Mouse (Mus musculus) thymus, postnatal 0 days (tissue): Measurements from ENCODE around the gene Atxn1. TPM values are rescaled to one million over a fixed set of nuclear protein-coding genes. Genes with fewer than 3 reads are reported as not detected.

Experiments used
- DNase-seq: peaks from one replicate; pipeline ENCODE4 v3.0.0-alpha.2; 2015; ENCODE audit warnings: low spot score
- polyA plus RNA-seq: library from polyadenylated mRNA; unstranded; fragments of >200 nt; fragmentation: Nextera tagmentation; extraction: Ambion mirVana; gene quantifications from 2 replicates; pipeline ENCODE4 v1.2.1, GENCODE M21; 2015

Atxn1 gene
- polyA plus RNA-seq, 1 experiment from 2014 or later = 6.3 TPM

DNA sequence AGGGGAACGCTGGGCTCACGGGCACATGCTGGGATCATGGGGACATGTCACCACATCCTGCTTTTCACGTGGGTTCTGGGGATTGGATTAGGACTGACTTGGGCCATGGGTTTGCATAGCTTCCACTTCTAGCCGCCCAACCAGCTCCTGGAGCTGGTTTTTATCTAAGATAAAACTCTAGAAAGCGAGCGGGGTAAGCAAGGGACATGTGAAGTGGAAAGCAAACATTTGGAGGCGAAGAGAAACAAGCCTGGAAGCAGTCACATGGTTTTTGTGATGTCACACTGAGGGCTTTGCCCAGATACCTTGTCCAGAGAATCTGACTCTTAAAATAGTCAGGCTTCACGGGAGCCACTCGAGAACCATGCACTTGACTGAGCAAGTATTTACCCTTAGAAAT lies 427.7 kb downstream of the Atxn1 start:
- no peak for DNase-seq

- DNase-seq = no peak
Measured at GRCm38 (mm10) chr13:45535731-45536453, 428.9 kb downstream of the Atxn1 start.

GRCm38 (mm10) chr13:45530754-45531153 lies 434.1 kb downstream of the Atxn1 start:
- no peak for DNase-seq

GRCm38 (mm10) chr13:45528787-45529186 lies 436.0 kb downstream of the Atxn1 start:
- DNase-seq = no peak

- DNase-seq = no peak
Measured at GRCm38 (mm10) chr13:45527232-45527964, 437.4 kb downstream of the Atxn1 start.

DNA sequence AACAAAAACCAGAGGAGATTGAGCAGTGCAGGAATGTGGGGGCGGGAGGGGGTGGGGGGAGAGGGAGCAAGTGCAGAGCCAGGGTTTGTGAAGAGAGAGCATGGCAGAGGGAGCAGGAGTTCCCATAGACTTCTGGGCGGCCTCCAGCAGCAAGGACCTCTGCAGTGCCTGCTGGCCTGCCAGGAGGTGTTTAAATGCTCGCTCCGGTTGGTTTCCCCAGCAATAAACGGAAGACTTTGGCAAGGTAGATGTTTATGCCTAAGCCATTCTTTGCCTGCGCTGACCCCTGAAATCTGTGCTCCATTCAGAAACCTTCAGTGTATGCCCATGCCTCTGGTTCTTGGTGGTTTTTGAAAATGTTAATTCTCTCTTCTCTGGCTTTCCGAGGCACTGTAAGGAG lies 438.6 kb downstream of the Atxn1 start:
- no peak for DNase-seq

GRCm38 (mm10) chr13:45524791-45525435 lies 439.9 kb downstream of the Atxn1 start:
- DNase-seq = no peak

GRCm38 (mm10) chr13:45524305-45524704 lies 440.5 kb downstream of the Atxn1 start:
- DNase-seq = no peak

GRCm38 (mm10) chr13:45516501-45517393 lies 448.1 kb downstream of the Atxn1 start:
- no peak for DNase-seq

DNA sequence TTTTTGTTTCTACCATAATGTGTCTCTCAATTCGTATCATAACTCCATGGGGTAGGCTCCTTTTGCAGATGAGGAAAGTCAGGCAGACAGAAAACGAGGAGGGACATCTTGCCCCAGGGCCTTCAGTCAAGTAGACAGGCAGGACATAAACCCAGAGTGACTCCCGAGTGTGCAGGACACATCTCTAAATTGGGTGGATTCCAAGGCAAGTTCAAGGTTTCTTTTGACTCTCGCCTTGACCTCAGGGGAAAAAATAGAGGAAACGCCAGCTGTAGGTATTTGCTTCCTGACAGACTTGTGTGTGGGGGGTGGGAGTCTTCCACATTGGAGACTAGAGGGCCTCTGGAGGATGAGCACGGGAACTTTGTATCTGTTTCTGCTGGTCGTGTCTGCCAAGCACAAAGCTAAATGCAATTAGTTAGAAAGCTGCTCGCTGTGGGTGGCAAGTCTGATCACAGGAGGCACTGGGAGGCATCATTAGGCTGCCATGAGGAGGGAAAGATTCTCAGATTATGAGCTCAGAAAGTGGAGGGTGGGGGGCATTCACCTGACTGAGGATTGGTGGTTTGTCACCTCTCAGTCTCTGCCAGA lies 449.9 kb downstream of the Atxn1 start:
- DNase-seq = no peak

GRCm38 (mm10) chr13:45514115-45514514 lies 450.7 kb downstream of the Atxn1 start:
- no peak for DNase-seq

DNA sequence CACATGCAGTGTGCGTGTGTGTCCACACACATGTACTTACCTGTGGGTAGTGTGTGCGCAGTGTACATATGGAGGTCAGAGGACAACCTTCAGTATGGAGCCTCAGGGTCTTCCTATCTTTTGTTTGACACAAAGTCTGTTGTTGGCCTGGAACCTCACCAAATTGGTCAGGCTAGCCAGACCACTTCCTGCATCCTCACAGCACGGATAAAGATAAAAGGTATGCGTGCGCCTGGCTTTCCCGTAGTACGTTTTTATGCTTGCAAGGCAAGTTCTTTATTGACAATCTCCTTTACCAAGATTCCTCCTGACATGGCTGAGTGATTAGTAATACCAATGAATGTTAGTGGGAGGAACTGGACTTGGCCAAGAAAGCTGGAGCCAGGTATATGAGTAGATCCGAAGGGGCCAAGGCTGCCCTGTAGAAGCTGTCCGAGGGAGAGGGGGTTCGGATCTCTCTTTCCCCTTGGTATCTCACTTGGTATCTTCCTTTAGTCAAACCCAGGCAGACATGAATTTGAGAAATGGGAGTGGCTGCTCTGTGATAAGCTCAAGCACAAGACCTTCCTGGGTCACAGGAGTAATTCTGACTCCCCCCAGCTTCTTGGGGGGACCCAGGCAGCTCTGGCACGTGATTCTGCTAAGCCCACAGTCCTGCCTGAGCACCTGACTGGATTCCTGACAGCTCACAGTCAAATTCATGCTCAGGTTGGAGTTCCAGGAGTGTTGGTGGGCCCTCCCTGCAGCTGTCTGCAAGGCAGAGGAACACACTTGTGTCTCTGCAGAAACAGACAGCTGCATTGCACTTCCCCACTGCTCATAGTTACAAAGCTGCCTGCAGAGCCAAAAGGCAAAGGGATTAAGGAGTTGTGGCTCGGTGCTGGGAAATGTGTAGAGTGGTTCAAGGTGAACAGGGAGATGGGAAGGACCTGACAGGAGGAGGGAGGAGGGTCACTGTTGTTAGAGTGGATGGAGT lies 451.5 kb downstream of the Atxn1 start:
- DNase-seq = no peak

DNA sequence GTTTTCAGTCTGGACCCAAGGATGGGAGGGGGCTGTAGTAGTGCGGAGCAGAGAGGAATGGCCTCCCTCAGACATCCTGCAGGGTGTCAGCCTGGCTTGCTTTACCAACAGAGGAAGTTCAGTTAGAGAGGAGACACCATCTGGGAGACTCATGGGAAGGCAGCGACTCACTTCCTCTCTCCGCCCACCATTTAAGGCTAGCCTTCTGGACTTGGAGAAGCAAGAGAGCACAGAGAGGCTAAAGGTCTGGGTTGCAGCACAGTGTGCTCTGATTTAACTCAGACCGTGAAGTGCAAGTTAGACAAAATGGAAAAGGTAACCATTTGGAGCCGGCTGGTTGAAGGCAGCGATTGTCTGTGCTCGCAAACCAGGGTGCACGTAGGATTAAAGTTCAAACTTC lies 452.3 kb downstream of the Atxn1 start:
- DNase-seq = no peak

DNA sequence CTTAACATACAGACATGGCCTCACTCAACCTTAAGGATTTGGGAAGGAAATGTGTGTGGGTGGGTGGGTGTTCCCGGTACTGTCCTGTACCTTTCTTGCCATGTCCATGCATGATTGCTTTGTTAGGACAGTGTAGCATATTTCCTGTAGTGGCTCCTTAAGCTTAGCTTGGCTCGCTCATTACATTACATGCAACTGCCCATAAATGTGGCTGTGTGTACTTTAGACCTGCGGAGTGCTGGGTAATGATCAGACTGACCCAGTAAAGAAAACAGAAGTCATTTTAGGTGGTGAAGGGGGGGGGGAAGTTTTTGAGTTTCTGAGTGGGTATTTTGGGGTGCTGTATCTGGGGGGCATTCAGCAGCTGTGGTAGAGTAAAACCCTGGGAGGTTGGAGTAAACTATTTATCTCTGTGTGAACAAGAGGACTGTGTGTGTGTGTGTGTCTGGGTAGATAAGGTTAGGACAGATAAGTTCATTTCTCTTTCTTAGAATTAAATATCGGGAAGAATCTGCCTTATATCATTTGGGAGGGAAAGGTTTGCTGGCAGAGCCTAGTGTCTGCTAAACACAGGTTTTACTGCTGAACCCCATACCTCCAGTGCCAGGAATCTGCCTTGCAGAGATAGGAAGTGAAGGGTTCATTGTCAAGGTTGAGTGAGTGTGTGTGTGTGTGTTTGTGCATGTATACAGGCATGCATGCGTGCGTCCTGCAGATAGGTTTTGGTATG lies 452.9 kb downstream of the Atxn1 start:
- DNase-seq = no peak

DNA sequence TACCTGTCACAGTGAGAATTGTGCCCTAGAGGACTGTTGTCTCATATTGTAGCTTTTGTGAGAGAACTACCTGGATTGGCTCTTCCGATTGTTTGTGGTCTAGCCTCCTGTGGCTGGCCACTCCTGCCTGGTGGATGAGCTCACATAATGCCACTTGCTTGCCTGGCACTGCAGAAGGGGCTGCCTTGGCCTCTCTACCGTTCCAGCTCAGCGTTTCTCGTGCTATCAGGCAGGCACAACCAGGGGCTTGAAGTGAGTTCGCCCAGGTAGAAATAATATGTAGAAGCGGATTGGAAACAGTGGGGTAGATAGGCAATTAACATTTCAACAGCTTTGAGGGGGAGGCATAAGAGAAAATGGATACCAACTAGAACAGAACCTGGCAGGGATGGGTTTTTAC lies 455.4 kb downstream of the Atxn1 start:
- no peak for DNase-seq

DNA sequence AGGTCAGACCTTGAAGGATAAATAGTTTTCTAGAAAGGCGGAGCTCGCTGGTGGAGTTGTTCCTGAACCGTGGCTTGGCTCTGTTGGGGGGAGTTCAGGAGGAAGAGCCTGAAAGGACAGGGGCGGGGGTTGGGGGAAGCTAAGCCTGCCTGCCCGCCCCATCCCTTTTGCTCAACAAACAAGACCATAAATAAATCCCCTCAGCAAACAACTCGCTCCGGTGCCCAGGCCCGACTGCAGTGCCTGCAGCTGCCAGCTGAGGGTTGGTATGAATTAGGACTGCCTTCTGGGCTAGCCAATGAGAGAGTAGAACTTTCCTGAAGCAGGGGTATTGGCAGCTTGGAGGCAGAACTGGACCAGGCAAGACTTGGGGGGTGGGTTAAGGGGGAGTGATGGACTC lies 456.3 kb downstream of the Atxn1 start:
- peak; percentile 33 for DNase-seq

DNA sequence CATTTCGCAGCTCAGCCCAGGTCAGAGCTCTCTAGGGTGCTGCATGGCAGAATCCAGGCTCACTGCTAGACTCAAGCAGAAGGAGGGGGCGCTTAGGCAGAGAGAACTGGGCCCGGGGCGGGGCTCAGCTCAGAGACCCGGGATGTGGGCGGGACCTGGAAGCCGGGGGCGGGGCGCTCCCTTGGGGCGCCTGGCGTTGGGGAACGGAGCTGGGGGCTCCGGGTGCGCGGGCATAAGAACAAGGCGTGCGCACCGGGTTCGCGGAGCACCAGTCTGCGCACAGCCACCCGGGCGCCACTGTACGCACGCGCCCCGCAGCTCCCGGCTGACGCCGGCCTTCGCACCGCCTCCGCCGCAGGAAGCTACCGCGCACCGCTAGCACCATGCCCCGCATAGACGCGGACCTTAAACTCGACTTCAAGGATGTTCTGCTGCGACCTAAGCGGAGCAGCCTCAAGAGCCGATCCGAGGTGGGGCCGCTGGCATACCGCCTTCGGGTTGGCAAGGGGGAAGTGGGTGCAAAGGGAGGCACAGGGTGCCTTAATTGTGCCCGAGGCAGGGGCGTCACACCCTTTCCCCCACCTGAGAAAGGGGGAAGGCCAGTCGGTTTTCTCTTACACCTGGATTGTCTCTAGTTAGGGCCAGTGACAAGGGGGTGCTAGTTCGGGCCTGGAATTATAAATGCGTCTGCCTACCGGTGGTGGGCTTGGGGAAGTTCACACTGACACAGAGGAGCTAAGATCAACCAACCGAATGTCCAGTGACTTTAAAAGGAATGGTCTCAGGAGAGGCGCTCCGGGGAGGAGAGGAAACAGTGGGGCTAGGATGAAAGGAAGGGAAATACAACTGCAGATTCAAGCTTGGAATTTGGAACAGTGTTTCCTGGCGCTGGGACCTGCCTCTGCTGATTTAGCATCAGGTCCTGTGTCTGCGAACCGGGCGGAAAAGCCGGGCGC lies 457.3 kb downstream of the Atxn1 start, which contains the start of gene Gmpr:
Gene Gmpr (plus strand): TSS at position 171 of the 956 bp plus-strand sequence.
- DNase-seq = peak; percentile 85

GRCm38 (mm10) chr13:45505546-45505945 lies 459.3 kb downstream of the Atxn1 start:
- no peak for DNase-seq
